Mouse (Mus musculus) olfactory bulb, adult 2 months (tissue): ENCODE results near the gene Hipk3. TPM values are rescaled to one million over a fixed set of nuclear protein-coding genes. Genes with fewer than 3 reads are reported as not detected.
A peak's percentile ranks its signal among the peaks of the same experiment; 100 is the strongest.

Experiments
- H3K27ac ChIP-seq: fragments of 200-500 bp; 2 replicates; pipeline ENCODE4 v1.5.1; 2012; ENCODE audit warnings: low read depth, low read length; ENCODE audit not compliant: insufficient read depth
- H3K4me1 ChIP-seq: fragments of 200-500 bp; 2 replicates; pipeline ENCODE4 v1.6.1; 2012; ENCODE audit warnings: low read length; ENCODE audit not compliant: control insufficient read depth, insufficient read depth
- H3K4me3 ChIP-seq: fragments of 200-500 bp; 2 replicates; pipeline ENCODE4 v1.5.1; 2012; ENCODE audit warnings: mild to moderate bottlenecking, low read depth, low read length, moderate library complexity; ENCODE audit not compliant: insufficient read depth
- CTCF ChIP-seq: fragments of 200-500 bp; IDR thresholded peaks from 2 replicates; pipeline ENCODE4 v1.5.1; 2012; ENCODE audit warnings: low read depth, mild to moderate bottlenecking, low read length, moderate library complexity; ENCODE audit not compliant: insufficient read depth
- POLR2A ChIP-seq: fragments of 200-500 bp; IDR thresholded peaks from 2 replicates; pipeline ENCODE4 v1.6.1; 2012; ENCODE audit warnings: mild to moderate bottlenecking, low read depth, low read length, moderate library complexity; ENCODE audit not compliant: insufficient read depth
- WGBS: fragments of 180-500 bp; shearing (Covaris S2); methylation state at CpG from one replicate; pipeline ENCODE4 v1.1.7; 2018; 5-methylcytosine and 5-hydroxymethylcytosine counted together
- polyA plus RNA-seq: library from polyadenylated mRNA; stranded (reverse); fragments of >200 nt; gene quantifications from 2 replicates; pipeline ENCODE4 v1.2.4, GENCODE M21; 2012; ENCODE audit warnings: low replicate concordance; ENCODE audit not compliant: missing spikeins, insufficient read depth, insufficient read length

Hipk3 gene
- polyA plus RNA-seq, 1 experiment = not detected

- H3K27ac ChIP-seq = no peak overlapping the region
- 91% methylated on average over 2 of the region's 2 CpGs for WGBS
- no peaks in the 10 kb centered on the region for H3K4me1 ChIP-seq
- no peak for TF ChIP-seq CTCF
- no peak for TF ChIP-seq POLR2A
- H3K4me3 ChIP-seq = no peak overlapping the region
These were observed 3.0 kb upstream of the Hipk3 start for GRCm38 (mm10) chr2:104497231-104497630.

- WGBS = 63% methylated on average over 5 of the region's 5 CpGs
- H3K27ac ChIP-seq = no peak overlapping the region
These were observed 2.0 kb upstream of the Hipk3 start for GRCm38 (mm10) chr2:104496206-104496605.

GRCm38 (mm10) chr2:104494801-104495185 lies 547 bp upstream of the Hipk3 start:
- WGBS = 14% methylated on average over 9 of the region's 9 CpGs
- H3K27ac ChIP-seq = peak overlapping the region; percentile 84
- no peaks in the 10 kb centered on the region for H3K4me1 ChIP-seq
- TF ChIP-seq POLR2A (no peak), CTCF (no peak)
- H3K4me3 ChIP-seq = peak overlapping the region; percentile 61

More at GRCm38 (mm10) chr2:104496206-104496605, 2.0 kb upstream of the Hipk3 start:
- Histone ChIP-seq H3K4me1 (no peaks in the 10 kb centered on the region), H3K4me3 (no peak overlapping the region)
- TF ChIP-seq CTCF (no peak), POLR2A (no peak)

- H3K27ac ChIP-seq = peak overlapping the region; percentile 84
- under 1% methylated on average over 99 of the region's 99 CpGs for WGBS
- peak overlapping the region; percentile 61 for H3K4me3 ChIP-seq
- no peaks in the 10 kb centered on the region for H3K4me1 ChIP-seq
- TF ChIP-seq POLR2A (peak; percentile 64; the same call in 1 of the 2 replicates), CTCF (no peak)
These were observed 960 bp downstream of the Hipk3 start for GRCm38 (mm10) chr2:104493021-104493950.

DNA sequence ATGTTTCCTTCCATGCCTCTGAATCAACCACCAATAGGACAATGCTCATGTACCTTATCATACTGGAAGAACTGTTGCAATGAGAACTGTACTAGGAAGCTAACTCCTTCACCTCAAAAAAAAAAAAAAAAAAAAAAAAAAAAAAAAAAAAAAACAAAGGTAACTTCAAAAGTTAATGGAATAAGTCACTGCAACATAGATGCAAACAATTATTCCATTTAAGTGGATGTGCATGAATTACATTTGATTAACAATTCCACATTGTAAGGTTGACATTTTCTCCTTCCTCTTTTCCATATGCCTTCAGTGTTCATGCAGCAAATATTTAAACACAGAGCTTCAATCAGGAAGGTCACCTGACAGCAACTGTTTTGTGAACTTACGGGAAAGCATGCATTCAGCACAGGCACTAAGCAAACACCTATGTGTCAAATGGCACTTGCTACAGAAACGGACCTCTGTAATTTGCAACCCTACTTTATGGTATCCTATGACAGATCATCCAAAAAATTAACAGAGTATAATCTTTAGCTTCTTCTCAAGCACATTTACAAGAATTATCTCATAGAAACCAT lies 2.9 kb downstream of the Hipk3 start:
- Histone ChIP-seq H3K4me3 (no peak overlapping the region), H3K4me1 (no peaks in the 10 kb centered on the region), H3K27ac (no peak overlapping the region)
- WGBS = 46% methylated on average over 2 of the region's 2 CpGs
- no peak for TF ChIP-seq POLR2A
- TF ChIP-seq CTCF = no peak

DNA sequence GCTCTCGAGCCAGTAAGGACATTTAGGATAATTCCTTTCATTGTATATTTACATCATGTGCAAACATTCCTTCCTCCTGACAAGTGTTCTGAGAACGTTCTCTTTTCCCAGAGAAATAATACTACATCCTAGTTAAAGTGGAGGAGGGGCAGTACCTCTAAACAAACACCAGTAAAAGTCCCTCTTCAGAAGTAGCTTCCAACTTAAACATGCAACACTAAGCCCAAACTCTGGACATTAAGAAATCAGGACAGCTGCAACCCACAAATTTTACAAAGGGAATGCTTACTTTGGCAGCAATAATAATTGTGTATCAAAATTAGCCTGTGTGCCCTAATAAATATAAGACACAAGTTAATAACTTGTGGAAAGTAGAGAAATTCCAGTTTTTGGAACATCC lies 3.5 kb downstream of the Hipk3 start:
- WGBS = 46% methylated on average over 2 of the region's 2 CpGs
- Histone ChIP-seq H3K27ac (no peak overlapping the region), H3K4me1 (0 out of 2 replicates have a peak, but pooled peaks cover 2% of the 10 kb centered on the region), H3K4me3 (no peak overlapping the region)
- TF ChIP-seq POLR2A (no peak), CTCF (no peak)

GRCm38 (mm10) chr2:104489851-104490250 lies 4.4 kb downstream of the Hipk3 start:
- TF ChIP-seq CTCF (no peak), POLR2A (no peak)
- no peak overlapping the region for H3K27ac ChIP-seq
- 0 out of 2 replicates have a peak, but pooled peaks cover 3% of the 10 kb centered on the region for H3K4me1 ChIP-seq
- H3K4me3 ChIP-seq = no peak overlapping the region
- WGBS = 96% methylated on average over 2 of the region's 2 CpGs

DNA sequence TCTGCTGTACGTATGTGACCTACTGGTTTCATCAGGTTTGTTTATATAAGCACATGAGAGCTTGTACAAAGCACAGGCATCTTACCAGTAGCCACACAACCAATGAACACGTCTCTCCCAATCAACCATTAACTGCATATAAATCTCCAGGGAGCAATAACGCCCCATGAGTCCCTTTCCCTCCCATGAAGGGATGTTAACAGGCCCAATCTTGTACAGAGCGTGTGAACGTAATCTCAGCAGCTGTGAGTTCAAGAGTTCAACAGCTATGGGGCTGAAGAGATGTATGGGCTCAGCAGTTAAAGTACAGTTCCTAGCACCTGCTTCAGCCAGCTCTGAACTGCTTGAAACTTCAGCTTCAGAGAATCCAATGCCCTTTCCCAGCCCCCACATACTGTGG lies 9.8 kb downstream of the Hipk3 start:
- Histone ChIP-seq H3K4me3 (no peak overlapping the region), H3K27ac (no peak overlapping the region), H3K4me1 (peaks cover 3% of the 10 kb centered on the region; the same call in 1 of the 2 replicates)
- WGBS = 80% methylated on average over 5 of the region's 5 CpGs
- TF ChIP-seq CTCF = no peak
- TF ChIP-seq POLR2A = no peak

- Histone ChIP-seq H3K4me1 (peaks cover 3% of the 10 kb centered on the region; the same call in 1 of the 2 replicates), H3K4me3 (no peak overlapping the region), H3K27ac (no peak overlapping the region)
- no peak for TF ChIP-seq CTCF
These were observed 12.1 kb downstream of the Hipk3 start for GRCm38 (mm10) chr2:104482156-104482555.
